Mouse (Mus musculus): ENCODE measurements at regions not wholly inside any gene's neighbourhood (a gene's known extent, or its start where the extent isn't known, plus 50 kb on each side); places are given as distances from the start of the nearest gene placed in this dataset.
A peak's percentile ranks its signal among the peaks of the same experiment; 100 is the strongest.

DNA sequence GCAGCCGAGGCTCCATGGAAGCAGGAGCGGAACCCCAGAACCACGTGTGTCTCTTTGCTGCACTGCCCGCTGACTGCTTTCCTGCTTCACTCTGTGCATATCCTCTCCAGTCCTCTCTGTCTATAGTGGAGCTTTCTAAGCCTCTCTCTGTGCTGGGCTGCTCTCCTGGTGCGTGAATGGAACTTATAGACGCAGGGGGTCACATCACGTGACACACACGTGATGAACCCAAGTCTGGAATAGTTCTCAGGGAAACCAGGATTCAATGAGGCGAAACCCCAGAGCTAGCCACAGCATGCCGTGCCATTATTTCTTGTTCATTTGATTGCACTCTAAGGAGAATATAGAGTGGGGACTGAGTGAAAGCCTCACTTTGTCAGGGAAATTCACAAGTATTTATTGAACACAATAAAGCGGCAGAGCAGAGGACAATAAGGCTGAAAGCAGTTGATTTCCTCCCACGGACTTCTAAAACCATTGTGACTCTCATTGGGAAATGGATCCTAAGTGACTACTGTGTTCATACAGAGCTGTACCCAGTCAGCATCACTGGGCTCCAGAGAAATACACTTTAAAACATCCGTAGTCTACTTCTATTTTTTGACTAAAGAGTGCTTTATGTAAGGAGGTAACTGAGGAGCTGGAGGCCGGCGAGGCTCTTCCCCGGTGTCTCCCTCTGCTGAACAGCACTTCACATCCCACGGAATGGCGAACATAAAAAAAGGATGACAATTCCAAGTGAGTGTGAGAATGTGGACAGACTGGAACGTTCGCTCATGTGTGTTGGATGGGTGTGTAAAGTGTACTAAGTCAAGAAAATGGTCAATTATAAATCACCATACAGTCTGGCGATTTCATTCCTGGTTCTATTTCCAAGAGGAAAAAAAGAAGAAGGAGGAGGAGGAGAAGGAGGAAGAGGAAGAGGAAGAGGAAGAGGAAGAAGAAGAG is 116.5 kb upstream of the Cpsf6 start:
- no peak overlapping the region for H3K27ac ChIP-seq (replicated peaks)
- WGBS: 78% methylated on average over 21 of the region's 21 CpGs
- no peaks in the 10 kb centered on the region for H3K9me3 ChIP-seq (replicated peaks)
- peaks cover 18% of the 10 kb centered on the region for H3K4me1 ChIP-seq
- no peaks in the 10 kb centered on the region for H3K36me3 ChIP-seq
- no peak overlapping the region for H3K4me3 ChIP-seq
- H3K27me3 ChIP-seq (ENCODE audit: low read depth, poor library complexity, severe bottlenecking): peaks cover 54% of the 10 kb centered on the region
- no peak for DNase-seq (ENCODE audit: low spot score)

DNA sequence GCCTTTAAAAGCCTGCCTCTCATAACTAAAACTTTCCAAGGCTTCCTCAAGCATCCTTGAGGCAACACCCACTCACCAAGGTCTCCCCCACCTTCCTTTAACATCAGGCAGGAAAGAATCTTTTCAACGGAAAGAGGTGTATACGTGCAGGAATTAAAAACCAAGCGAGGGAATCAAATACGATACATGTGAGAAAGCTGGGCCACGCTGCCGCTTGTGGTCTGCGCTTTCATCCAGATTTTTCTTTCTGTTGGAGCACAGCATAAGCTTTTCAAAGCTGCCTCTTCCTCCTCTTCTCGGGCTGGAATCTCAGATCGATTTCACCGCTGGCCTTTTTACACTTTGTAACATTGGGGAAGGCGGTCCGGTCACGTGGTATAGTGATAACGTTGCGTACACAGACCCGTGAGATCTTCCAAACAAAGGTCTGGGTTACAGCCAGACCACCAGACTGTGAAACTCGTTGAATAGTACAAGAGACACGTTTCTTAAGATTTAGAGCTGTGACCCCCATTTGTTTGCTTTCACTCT is 114.4 kb upstream of the Cpsf6 start:
- H3K4me1 ChIP-seq: peaks cover 18% of the 10 kb centered on the region
- H3K4me3 ChIP-seq: peak overlapping the region; percentile 41
- peak; percentile 30 for DNase-seq (ENCODE audit: low spot score)
- H3K27me3 ChIP-seq (ENCODE audit: low read depth, poor library complexity, severe bottlenecking): peaks cover 61% of the 10 kb centered on the region
- peak overlapping the region; percentile 23; the same call in 1 of the 2 replicates for H3K27ac ChIP-seq (replicated peaks)
- WGBS: 42% methylated on average over 18 of the region's 18 CpGs
- H3K9me3 ChIP-seq (replicated peaks): peaks cover 2% of the 10 kb centered on the region; the same call in 1 of the 2 replicates
- H3K36me3 ChIP-seq: no peaks in the 10 kb centered on the region

DNA sequence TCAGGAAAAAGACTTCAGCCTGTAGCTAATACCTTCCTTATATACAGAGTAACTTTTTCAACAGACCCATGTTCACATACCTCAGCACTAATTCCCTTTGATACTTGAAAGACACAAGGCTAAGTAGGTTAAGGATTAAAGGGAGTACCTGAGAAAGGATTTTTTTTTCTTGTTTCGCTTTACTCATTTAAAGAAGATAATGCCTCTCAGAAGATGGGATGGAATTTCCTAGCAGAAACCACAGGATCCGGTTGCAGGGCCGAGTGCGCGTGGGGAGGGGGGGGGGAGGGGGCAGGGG is 114.0 kb upstream of the Cpsf6 start:
- H3K4me1 ChIP-seq: peaks cover 18% of the 10 kb centered on the region
- H3K27me3 ChIP-seq (ENCODE audit: low read depth, poor library complexity, severe bottlenecking): peaks cover 61% of the 10 kb centered on the region
- no peak for DNase-seq (ENCODE audit: low spot score)
- 24% methylated on average over 1 of the region's 5 CpGs for WGBS
- peak overlapping the region; percentile 41 for H3K4me3 ChIP-seq
- no peaks in the 10 kb centered on the region for H3K36me3 ChIP-seq
- peaks cover 2% of the 10 kb centered on the region; the same call in 1 of the 2 replicates for H3K9me3 ChIP-seq (replicated peaks)
- H3K27ac ChIP-seq (replicated peaks): no peak overlapping the region

DNA sequence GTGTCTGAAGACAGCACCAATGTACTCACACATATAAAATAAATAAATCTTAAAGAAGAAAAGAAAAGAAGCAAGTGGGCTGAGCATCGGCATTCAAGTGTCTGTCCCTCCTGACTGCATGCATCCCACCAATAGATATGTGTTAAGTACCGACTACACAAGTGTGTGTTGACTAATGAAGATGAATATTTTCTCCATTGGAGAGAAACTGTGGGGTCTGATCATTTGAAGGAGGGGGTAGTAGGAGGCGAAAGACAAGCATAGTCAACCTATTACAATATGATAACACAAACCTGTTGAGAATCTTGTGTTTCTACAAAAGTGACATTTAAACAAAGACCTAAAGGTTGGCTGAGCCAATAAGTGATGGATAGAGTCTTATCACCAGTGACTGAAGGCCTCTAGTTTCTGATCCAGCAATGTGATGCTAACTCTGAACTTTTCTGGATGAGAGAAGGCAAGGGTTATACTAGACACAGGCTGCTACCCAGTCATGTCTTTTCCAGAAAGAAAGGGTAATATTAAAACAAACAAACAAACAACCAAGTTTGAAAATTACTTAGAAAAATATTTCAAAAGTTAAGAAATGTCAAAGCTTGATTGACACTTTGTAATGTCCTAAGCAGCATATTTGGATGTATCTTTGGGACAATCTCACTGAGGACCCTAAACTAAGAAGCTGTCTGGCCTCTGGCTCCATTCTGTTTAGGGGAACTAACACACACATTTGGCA is 113.4 kb upstream of the Cpsf6 start:
- Histone ChIP-seq H3K27ac (replicated peaks) (no peak overlapping the region), H3K4me1 (peaks cover 18% of the 10 kb centered on the region), H3K4me3 (no peak overlapping the region), H3K27me3 (ENCODE audit: low read depth, poor library complexity, severe bottlenecking) (peaks cover 56% of the 10 kb centered on the region), H3K36me3 (no peaks in the 10 kb centered on the region), H3K9me3 (replicated peaks) (peaks cover 2% of the 10 kb centered on the region; the same call in 1 of the 2 replicates)
- no peak for DNase-seq (ENCODE audit: low spot score)
- 89% methylated on average over 3 of the region's 3 CpGs for WGBS

DNA sequence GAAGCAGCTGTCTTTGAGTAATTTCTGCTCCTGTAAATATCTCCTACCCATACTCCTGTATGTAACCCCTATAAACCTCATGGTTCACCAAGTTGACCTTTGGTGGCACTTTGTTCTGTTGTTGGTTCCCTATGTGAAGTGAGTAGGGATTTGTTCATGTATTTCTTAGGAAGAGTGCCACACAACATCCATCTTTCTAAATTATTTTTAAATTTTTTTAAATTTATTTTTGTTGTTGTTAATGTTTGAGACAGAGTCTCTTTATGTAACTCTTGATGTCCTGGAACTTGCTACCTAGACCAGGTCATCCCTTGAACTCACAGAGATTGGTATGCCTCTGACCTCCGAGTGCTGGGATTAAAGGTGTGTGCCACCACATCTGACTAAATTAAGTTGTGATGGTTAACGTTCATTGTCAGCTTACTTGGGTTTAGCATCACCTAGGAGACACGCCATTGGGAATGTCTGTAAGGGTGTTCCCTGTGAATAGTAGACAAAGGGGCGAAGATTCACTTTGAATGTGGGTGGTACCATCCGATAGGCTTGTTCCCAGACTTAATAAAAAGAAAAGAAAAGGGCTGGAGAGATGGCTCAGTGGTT is 112.7 kb upstream of the Cpsf6 start:
- peaks cover 48% of the 10 kb centered on the region for H3K27me3 ChIP-seq (ENCODE audit: low read depth, poor library complexity, severe bottlenecking)
- H3K27ac ChIP-seq (replicated peaks): no peak overlapping the region
- 60% methylated on average over 5 of the region's 5 CpGs for WGBS
- DNase-seq (ENCODE audit: low spot score): no peak
- peaks cover 18% of the 10 kb centered on the region for H3K4me1 ChIP-seq
- no peak overlapping the region for H3K4me3 ChIP-seq
- no peaks in the 10 kb centered on the region for H3K36me3 ChIP-seq
- H3K9me3 ChIP-seq (replicated peaks): peaks cover 2% of the 10 kb centered on the region; the same call in 1 of the 2 replicates

DNA sequence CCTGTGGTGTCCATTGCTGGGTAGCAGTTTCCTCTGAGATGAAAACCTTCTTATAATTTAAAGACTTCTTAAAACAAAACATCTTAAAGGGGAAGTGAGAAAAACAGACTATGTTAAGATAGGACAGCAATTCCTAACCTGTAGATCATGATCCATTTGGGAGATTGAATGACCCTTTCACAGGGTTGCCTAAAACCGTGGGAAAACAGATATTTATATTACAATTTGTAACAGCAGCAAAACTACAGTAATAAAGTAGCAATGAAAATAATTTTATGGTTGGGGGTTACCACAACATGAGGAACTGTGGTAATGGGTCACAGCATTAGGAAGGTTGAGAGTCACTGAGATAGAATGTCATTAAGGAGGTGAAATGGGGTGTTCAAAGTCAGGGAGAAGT is 111.9 kb upstream of the Cpsf6 start:
- no peak for DNase-seq (ENCODE audit: low spot score)
- 90% methylated on average over 1 of the region's 1 CpGs for WGBS
- peaks cover 40% of the 10 kb centered on the region for H3K27me3 ChIP-seq (ENCODE audit: low read depth, poor library complexity, severe bottlenecking)
- H3K27ac ChIP-seq (replicated peaks): no peak overlapping the region
- no peaks in the 10 kb centered on the region for H3K36me3 ChIP-seq
- H3K4me3 ChIP-seq: no peak overlapping the region
- H3K9me3 ChIP-seq (replicated peaks): peaks cover 2% of the 10 kb centered on the region; the same call in 1 of the 2 replicates
- peaks cover 18% of the 10 kb centered on the region for H3K4me1 ChIP-seq

DNA sequence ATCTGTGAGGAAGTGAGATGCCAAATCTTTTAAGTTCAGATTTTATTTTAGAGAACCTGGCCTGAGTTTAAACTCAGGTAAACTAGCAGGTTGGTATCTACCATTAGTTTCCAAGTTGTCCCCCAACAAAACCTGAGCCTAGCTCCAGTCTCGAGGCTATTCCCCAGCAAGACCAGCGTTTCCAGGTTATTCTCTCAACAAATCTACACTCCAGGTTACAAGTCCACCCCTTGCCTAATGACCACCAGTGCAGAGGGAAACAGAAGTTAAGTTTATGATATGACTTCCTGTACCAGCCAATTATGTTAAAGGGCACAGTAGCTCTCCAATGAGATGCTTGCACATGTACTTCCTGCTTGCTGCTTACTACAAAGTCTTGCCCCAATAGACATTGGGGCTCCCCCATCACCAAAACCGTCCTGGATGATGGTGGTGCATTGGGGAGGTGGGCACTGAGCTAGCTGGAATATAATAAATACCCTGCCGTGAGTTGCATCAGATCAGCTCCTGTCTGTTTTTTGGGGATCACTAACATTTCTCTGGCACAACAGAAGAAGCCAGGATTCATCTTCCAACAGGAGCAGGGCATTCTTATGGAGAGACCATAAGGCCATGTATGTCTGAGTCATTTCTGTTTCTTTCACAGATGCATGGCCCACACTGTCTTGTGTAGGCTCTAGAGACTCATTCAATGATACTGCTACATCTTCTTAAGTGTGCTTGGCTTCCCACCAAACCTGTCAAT is 111.2 kb upstream of the Cpsf6 start:
- no peaks in the 10 kb centered on the region for H3K36me3 ChIP-seq

DNA sequence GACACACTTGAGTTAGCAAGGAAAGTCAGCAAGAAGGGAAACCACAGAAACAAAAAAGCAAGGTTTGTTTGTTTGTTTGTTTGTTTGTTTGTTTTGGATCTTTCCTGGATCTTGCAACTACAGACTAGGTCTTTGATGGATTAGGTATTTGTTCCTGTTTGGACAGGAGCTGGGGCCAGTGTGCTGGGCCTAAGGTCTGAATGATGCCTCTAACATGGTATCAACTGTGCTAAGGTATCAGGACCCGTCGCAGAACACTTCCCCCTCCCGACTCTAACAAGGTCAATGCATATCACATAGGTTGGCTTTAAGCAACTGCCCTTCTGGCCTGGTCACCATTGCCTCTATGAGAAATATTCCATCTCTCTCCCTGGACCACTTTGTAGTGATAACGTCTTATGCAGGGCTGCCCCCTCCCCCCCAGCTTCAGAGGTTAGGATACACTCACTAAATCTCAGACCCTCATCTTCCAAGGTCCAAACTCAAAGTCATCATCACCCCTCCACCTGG is 103.3 kb upstream of the Cpsf6 start:
- H3K27me3 ChIP-seq (ENCODE audit: low read depth, poor library complexity, severe bottlenecking): peaks cover 44% of the 10 kb centered on the region
- 91% methylated on average over 4 of the region's 4 CpGs for WGBS
- H3K36me3 ChIP-seq: no peaks in the 10 kb centered on the region
- no peak overlapping the region for H3K4me3 ChIP-seq
- DNase-seq (ENCODE audit: low spot score): no peak
- H3K27ac ChIP-seq (replicated peaks): no peak overlapping the region
- H3K4me1 ChIP-seq: peaks cover 10% of the 10 kb centered on the region
- no peaks in the 10 kb centered on the region for H3K9me3 ChIP-seq (replicated peaks)

More for the DNA sequence above, 111.2 kb upstream of the Cpsf6 start:
- WGBS: 88% methylated on average over 4 of the region's 4 CpGs
- Histone ChIP-seq H3K27ac (replicated peaks) (no peak overlapping the region), H3K4me3 (no peak overlapping the region), H3K4me1 (peaks cover 14% of the 10 kb centered on the region), H3K27me3 (ENCODE audit: low read depth, poor library complexity, severe bottlenecking) (peaks cover 34% of the 10 kb centered on the region), H3K9me3 (replicated peaks) (peaks cover 2% of the 10 kb centered on the region; the same call in 1 of the 2 replicates)
- no peak for DNase-seq (ENCODE audit: low spot score)

DNA sequence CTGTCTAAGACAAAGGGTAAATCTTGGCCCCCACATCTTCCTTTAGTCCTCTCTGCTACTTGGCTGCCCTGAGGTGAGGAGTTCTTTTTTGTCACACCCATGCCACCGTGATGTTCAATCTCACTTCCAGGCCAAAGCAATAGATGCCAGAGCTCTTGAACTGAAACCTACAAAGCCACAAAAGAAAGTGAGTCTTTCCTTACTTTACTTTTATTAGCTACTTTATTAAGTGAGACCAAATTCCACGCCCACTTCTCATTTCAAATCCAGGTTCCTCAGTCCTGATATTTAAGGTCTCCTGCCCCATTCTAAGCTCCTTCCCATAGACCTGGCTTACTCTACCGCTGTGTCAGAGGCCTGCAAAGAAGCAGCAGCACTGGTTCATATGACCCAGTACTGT is 102.5 kb upstream of the Cpsf6 start:
- no peaks in the 10 kb centered on the region for H3K36me3 ChIP-seq
- peaks cover 47% of the 10 kb centered on the region for H3K27me3 ChIP-seq (ENCODE audit: low read depth, poor library complexity, severe bottlenecking)
- H3K4me3 ChIP-seq: no peak overlapping the region

DNA sequence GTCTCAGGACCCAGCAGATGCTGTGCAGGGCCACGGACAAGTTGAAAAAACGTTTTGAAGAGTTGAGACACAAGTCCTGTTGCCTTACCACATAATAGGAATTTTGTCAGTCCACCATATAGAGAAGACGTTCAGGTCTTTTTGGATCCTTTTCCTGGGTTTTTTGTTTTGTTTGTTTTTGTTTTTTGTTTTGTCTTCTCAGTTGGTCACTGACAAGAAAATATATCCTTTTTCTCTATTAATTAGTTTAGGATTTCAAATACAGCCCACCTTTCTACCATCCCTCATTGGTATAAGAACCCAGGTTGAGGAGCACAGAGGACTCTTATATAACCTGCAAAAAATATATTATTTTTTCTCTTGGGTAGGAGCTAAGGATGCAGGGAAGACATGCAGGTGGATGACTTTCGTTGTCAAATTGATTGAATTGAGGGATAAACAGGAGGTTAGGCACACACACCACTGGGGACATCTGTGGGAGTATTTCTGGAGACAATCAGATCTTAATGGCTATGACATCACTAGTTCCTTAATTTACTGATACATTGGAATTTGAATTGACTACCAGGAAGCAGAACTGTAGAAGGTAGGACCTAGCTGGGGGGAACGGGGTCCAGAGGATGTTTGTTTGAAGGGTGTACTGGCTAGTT is 101.7 kb upstream of the Cpsf6 start:
- Histone ChIP-seq H3K27ac (replicated peaks) (no peak overlapping the region), H3K27me3 (ENCODE audit: low read depth, poor library complexity, severe bottlenecking) (peaks cover 51% of the 10 kb centered on the region), H3K4me1 (peaks cover 17% of the 10 kb centered on the region), H3K9me3 (replicated peaks) (no peaks in the 10 kb centered on the region), H3K36me3 (no peaks in the 10 kb centered on the region), H3K4me3 (no peak overlapping the region)
- WGBS: 79% methylated on average over 5 of the region's 5 CpGs
- no peak for DNase-seq (ENCODE audit: low spot score)

More for the DNA sequence above, 102.5 kb upstream of the Cpsf6 start:
- WGBS: 80% methylated on average over 3 of the region's 3 CpGs
- Histone ChIP-seq H3K4me1 (peaks cover 17% of the 10 kb centered on the region), H3K27ac (replicated peaks) (no peak overlapping the region), H3K9me3 (replicated peaks) (no peaks in the 10 kb centered on the region)
- no peak for DNase-seq (ENCODE audit: low spot score)

DNA sequence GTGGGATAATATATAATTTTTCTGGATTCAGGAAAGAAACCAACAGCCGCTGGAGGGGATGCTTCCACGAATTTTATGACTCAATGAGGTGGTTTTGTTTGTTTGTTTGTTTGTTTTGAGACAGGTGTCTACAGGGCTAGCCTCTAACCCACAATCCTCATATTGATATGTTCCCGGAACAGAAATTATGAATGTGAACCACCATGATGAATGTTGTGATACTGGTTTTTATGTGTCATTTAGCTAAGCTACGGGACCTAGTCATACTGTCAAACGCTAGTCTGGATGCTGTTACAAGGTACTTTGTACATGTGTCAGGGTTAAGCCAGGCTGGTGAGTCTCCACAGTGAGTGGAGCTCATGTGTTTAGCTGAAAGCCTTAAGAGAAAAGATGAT is 100.6 kb upstream of the Cpsf6 start:
- no peak overlapping the region for H3K27ac ChIP-seq (replicated peaks)
- H3K9me3 ChIP-seq (replicated peaks): no peaks in the 10 kb centered on the region
- H3K27me3 ChIP-seq (ENCODE audit: low read depth, poor library complexity, severe bottlenecking): peaks cover 56% of the 10 kb centered on the region
- H3K36me3 ChIP-seq: no peaks in the 10 kb centered on the region
- WGBS: 94% methylated on average over 5 of the region's 5 CpGs
- no peak overlapping the region for H3K4me3 ChIP-seq
- no peak for DNase-seq (ENCODE audit: low spot score)
- H3K4me1 ChIP-seq: peaks cover 17% of the 10 kb centered on the region

Measured in midbrain, embryonic 10.5 days (tissue).